Mouse (Mus musculus): ENCODE results near the gene Hsdl1.

Gene Hsdl1

DNA sequence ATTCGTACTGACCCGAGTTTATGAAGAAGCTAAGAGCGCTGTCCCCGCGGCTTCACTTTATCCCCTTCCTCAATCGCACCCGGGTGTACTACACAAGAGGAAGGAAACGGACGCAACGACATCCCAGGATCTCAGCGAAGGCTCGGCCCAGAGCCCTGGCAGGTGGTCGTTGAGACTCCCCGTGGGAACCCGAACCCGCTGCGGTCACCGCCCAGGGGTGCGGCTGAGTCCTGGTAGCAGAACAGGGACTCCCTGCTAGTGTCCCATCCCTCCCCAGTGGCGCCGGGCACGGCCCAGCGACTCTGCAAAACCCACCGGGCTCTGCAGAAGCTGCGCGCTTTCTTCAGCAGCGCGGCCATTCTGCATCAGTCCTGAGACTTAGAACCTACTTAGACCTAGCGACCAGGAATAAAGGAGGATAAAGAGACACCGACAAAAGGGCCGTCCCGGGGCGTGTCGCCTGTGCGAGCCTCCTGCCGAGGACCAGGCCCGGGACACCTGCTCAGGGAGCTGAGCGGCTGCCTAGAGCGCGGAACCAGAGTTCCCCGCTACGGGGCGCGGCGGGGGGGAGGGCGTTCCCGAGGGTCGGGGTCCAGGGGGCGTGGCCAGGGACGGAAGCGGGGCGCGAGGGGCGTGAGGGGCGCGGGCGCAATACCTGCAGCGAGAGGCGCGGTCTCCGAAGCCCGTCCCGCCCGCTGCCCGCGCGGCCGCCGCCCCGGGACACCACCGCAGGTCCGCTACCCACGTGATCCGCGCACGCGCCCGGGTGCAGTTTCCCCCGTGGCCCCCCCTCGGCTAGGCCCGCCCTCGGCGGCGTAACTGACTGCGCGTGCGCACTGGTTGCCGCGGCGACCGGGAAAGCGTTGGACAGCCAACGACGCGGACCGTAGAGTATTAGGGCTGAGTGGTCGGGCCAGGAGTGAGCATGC is at the start of gene Hsdl1, which contains the start of gene Dnaaf1:
Gene Hsdl1 (minus strand): TSS at position 747 of the 929 bp plus-strand sequence.
Gene Dnaaf1 (plus strand): TSS at position 799 of the 929 bp plus-strand sequence.
- peak; percentile 94 for DNase-seq (ENCODE audit: low spot score)

DNA sequence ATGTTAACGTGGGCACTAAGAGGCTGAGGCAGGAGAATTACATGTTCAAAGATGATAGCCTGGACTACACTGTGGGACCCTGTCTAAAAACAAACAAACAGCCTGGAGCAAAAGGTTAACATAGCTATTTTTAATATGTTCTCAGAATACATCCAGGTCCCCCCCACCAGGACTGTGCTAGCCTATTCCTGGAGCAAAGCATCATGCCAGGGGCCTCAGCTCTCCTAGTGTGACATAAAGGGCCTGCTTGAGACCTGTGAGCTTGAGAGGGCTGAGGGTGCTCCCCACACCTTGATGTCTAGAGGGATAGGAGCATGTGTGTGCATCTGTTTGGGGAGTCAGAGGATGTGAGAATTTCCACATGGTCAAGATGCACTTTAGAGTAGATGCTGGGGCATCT is 48.8 kb upstream of the Hsdl1 start:
- DNase-seq (ENCODE audit: low spot score): no peak

DNA sequence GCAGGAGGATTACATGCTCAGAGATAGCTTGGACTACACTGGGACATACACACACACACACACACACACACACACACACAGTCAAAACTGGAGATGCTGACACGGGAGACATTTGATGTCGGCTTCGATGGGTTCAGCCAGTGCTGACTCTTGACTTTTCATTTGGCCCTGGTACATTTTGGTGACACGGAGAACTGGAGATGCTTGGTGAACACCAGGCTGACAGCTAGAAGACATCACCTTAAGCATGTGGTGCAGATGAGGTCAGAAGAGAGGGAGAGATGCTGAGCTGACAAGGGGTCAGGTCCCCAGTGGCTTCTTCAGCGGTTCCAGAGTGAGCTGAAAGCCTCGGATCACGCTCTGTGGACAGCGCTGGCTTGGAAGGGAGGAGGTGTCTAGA is 48.1 kb upstream of the Hsdl1 start:
- DNase-seq (ENCODE audit: low spot score): no peak

DNA sequence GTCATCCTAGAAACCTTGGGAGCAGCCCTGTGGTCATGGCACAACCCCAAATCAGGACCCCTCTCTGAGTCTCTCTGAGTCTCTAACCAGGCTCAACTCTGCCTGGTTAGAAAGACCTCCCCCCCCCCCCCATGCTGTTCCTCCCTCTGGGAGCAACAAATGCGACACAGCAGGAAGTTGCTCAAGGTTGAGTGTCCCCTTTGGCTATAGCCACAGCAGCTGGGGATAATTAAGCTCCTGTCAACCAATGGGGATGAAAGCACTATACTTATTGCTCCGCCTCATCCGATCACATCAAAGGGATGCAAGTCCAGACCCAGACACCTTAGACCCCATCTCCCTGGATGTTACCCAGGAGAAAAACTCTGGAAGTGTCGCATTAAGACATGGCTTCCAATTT is 47.6 kb upstream of the Hsdl1 start:
- no peak for DNase-seq (ENCODE audit: low spot score)

DNA sequence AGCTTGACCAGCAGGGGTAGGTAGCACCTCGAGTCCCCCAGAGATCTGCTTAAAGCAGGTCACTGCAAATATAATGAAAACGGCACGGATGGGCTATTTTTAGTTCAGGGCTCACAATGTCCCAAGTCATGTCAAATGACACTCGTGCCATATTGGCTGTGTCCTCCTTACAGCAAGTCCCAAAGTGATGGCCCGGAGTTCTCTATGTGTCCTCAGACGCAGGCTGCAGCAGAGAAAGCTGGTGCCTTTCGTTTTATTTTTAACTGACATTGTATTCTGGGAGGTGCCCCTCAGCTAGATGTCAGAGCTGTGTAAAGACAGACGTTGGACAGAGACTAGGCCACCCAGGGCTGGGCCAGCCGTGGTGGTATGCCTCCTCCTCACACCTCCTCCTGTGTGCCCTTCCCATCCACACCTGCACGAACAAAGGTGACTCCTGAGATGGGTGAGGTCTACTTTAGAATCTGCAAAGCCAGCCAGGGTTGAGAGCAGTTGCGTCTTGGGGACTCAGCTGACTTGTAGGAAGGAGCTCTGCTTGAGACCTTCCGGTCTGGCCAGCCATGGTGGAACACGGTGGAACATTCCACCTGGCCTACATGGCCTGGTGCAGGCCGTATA is 46.0 kb upstream of the Hsdl1 start:
- DNase-seq (ENCODE audit: low spot score): no peak

DNA sequence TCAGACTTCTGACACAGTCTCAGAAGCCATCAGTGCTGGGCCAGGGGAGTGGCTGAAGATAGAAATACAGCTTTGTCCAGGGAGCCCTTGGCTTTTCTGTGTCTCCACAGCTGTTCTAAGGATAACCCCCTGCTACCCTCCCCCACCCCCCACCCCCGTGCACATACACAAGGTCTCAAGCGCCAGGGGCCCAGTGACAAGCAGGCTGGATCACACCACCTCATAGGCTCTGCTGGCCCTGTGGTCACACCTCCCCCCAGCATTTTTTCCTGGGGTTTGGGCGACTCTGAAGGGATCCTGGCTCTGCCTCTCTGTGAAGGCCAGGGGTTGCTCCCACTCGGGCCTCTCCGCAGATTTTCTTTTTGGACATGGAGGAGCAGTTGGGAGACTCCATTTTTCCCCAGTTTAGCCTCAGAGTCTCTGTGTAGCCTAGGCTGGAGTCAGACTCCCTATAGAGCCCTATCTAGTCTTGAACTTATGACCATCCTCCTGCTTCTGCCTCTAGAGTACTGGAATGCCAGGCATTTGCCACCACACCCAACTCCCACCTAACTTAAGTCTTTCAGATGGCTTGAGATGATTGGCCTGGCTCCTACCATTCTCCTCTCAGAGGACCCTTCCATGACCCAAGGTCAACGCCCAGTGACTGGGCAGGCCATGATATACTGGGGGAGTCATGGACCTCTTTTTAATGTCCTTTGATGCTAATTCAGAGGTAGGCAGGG is 45.3 kb upstream of the Hsdl1 start:
- no peak for DNase-seq (ENCODE audit: low spot score)

DNA sequence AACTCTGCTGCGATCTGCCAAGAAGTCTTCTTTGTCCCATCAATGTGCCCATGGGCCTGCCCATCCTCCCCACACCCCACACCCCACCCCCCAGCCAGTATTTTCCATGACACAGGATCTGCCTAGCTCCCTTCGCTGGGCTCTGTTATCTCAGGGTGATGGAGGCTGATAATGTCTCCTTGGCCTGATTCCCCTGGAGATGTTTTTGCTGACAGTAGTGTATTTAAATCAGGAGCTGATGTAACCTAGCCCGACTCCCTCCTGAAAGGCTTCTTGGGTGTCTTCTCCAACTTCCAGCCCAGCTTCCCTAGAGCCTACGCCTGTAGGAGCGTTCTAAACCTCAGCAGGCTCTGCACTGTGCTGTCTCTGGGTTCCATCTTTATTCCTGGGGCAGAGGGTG is 43.9 kb upstream of the Hsdl1 start:
- no peak for DNase-seq (ENCODE audit: low spot score)

DNA sequence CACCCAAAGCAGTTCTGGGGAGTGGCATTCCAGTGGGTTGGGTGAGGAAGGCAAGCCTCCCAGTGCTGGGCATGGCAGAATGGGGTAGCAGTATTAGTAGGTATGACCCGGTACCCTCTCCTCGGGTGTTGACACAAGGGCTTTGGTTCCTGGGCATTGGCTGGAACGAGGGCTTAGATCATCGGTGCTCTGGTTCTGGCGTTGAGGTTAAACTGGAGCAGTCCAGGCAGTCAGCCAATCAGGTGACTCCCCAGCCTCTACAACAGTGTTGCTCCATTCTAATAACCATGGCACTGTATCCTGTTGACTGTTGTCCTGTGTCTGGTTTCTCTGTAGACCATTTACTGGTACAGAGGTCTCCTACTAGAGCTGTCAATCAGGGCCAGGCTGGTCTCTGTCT is 42.6 kb upstream of the Hsdl1 start:
- DNase-seq (ENCODE audit: low spot score): no peak

DNA sequence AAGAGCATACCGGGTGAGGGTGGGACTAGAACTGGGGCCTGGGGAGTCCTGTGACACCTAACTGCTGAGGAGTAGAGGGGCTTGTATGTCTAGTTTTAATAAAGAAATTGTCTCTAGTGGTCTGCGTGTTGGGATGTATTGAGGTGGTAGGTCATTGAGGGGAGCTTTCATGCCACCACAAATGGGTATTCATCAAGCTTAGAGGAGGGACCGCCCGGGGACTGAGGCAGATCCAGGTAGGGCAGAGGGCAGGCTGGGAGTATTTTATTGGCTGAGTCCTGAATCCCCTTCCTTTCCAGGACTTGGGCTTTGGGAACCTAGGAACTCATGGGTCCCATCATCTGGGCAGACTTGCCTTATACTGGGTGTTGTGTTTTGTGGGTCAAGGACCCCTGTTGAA is 41.8 kb upstream of the Hsdl1 start:
- DNase-seq (ENCODE audit: low spot score): no peak

DNA sequence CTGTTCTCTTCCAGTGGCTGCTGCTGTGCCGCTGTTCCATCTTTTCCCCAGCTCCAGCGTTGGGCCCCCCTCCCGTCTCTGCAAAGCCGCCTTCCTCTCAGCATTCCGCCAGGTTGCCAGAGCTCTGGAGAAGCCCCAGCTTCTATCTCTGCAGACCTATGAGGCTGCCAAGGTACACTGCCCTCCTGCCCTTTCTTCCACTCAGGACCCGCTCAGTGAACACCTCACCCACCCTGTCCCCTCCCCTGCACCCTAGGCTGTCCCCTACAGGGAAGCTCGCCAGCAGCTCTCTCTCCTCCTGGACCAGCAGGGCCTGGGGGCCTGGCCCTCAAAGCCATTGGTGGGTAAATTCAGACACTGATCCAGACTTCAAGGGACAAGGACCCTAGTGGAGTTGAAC is 41.4 kb upstream of the Hsdl1 start:
- DNase-seq (ENCODE audit: low spot score): no peak

DNA sequence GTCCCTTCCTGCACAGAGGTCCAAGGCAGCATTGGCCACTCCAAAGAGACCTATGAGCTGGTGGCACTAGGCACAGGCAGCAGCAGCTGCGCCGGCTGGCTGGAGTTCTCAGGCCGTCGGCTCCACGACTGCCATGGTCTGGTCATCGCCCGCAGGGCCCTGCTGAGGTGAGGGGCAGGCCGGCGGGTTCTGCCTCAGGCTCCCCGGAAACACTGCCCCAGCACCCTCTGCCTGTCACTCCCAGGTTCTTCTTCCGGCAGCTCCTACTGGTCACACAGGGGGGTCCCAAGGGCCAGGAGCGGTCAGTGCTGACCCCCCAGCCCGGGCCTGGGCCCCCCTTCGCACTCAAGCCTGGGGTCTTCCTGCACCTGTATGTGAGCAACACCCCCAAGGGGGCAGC is 40.1 kb upstream of the Hsdl1 start:
- no peak for DNase-seq (ENCODE audit: low spot score)

DNA sequence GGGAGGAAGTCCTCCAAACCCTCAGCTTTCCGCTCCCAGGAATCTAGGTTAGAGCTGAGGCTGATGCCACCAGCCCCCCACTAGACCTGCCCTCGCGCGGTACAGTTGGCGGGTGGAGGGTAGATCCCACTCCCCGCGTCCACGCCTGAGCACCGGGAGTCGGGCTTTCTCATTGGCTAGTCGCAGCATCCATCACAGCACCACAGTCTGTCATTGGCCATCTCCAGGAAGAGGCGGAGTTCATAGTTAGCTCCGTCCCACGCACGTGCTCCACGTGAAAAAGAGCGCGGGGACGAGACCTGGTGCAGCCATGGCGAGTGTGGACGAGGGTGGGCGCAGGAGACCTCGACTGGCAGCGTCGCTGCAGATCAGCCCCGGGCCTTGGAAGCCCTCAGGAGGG is 37.5 kb upstream of the Hsdl1 start, which contains the start of gene Adad2:
Gene Adad2 (plus strand): TSS at position 277 of the 400 bp plus-strand sequence.
- no peak for DNase-seq (ENCODE audit: low spot score)

DNA sequence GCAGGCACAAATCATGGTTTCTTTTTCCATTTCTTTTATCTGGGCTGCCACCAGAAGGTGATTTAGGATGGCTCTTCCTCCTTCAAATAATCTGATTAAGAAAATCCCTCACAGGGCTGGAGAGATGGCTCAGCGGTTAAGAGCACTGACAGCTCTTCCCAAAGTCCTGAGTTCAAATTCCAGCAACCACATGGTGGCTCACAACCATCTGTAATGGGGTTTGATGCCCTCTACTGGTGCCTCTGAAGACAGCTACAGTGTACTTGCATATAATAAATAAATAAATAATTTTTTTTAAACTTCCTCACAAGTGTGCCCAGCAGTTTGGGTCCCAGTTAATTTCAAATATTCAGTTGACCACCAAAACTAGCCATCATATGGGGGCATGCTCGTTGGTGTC is 31.2 kb upstream of the Hsdl1 start:
- no peak for DNase-seq (ENCODE audit: low spot score)

DNA sequence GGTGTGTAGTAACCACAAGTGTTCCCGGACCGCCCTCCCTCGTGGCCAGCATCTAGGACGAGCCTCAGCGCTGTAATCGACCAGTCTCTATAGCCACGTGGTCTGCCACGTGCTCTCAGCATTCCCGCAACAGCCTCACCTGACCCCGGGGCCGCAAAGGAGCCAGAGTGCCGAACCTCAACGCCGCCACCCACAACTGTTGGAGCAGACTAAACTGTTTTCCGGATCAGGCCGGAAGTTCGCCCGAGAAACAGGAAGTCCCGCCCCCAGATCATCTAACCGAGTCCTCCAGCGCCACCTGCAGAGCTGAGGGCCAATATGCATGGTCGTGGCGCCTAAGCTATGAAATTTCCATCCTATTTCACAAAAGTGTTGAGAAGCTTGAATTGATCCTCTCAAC is 30.0 kb upstream of the Hsdl1 start, which contains the start of gene Taf1c:
Gene Taf1c (minus strand): TSS at position 227 of the 400 bp plus-strand sequence.
- peak; percentile 93 for DNase-seq (ENCODE audit: low spot score)

DNA sequence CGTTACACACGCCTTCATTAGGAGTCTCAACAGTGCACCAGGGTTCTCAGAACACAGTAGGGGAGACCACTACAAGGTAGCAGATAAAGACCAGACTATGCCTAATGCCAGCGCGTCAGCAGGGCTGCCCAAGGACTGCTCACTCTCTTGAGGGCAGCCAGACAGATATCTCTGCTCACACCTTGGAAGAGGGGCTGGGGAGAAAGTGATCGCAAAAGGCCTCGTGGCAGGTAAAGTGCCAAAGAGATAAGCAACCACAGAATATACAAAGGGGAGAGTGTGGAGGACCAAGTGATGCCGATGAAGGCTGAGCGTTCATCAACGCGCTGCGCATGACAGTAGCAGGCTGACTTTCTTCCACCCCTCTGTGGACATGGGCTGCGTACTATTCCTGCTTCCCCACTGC is 29.4 kb upstream of the Hsdl1 start:
- DNase-seq (ENCODE audit: low spot score): no peak

DNA sequence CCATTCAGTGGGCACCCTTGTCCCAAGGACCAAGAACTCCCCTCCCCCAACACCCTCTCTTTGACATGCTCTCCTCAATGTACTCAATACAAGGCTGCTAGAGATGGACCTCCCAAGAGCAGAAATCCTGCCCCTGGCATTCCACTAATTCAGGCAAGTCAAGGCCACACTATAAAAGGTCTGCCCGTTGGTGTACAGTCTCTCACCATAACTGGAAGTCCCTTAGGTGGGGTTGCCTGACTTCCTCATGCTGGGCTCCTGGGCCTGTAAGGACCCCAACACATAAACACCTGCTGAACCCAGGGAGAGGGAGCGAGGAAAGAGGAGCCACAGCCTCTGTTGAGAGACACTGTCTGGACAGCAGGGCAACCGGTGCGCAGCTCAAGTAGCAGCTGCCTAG is 28.8 kb upstream of the Hsdl1 start:
- DNase-seq (ENCODE audit: low spot score): no peak

DNA sequence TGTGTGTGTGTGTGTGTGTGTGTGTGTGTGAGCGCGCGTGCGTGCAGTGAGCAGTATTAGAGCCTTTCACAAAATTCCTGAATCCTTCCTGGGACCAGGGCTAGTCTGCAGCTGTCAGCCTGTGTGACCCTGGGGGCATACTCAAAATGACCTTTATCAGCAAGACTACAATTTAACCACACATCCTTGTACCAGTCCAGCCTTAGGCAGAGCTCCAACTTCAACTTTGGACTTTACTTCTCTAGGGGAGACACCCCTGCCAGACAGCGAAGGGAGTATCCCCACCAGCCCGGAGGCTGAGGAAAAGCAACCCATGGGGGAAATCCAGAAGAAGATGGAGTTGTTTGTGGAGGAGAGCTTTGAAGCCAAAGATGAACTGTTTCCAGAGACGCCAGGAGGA is 16.5 kb upstream of the Hsdl1 start:
- DNase-seq (ENCODE audit: low spot score): no peak

DNA sequence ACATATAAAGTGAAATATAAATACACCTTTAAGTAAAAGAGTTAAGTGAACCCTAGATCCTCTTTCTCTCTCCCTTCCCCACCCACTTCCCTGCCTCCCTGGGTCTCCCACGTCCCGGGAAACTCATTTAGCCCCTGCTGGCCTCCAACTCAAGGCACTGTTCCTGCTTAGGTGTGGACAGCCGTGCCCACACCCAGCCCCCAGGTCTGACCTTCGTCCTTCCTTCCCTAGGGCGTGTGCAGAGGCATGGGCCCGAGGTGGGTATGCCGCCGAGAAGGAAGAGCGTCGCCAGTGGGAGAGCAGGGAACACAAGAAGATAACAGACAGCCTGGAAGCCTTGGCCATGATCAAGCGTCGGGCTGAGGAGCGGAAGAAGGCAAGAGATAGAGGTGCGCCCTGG is 15.4 kb upstream of the Hsdl1 start:
- DNase-seq (ENCODE audit: low spot score): no peak

DNA sequence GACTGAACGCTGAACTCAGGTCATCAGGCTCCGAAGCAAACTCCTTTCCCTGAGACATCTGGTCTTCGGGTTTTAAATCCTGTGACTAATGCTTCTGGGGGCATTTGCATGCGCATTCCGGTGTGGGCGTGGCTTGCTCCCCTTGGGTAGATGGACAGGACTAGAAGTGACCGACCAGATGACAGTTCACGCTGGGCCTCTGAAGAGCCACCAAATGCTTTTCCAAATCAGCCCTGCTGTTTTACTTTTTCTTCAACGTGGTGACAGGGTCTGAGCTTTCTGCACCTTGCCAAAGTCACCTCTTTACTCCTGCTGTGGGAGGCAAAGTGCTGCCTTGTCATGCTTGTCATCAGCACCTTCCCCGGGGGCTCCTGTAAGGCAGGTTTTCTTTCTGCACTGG is 13.9 kb upstream of the Hsdl1 start:
- no peak for DNase-seq (ENCODE audit: low spot score)

DNA sequence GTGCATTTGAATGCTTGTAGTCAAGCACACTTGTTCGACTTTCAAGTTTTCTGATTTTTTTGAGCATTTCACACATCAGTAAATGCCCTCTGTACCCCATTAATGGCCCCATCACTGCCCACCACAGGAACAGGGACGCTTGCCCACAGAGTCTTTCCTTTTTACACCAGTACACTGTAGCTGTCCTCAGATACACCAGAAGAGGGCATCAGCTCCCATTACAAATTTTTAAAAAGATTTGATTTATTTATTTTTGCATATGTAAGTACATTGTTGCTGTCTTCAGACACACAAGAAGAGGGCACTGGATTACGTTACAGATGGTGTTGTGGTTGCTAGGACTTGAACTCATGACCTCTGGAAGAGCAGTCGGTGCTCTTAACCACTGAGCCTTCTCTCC is 13.3 kb upstream of the Hsdl1 start:
- no peak for DNase-seq (ENCODE audit: low spot score)

DNA sequence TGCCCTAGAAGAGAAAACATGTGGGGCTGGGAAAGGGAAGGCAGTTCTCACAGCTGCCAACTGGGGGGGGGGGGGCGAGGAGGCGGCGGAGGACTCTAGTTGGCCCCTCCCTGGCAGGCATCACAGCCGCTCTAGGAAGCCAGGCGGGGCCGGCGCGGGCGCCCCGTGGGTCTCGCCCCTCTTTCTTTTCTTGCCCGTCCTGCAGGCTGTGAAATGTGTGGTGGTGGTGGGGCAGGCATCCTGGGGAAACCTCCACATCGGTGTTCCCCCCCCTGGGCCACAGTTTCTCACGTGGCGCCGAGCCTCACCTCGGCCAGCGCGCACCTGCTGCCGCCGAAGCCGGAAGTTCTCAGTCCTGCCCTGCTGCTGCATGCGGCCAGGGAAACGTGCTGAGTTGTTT is 10.9 kb upstream of the Hsdl1 start:
- DNase-seq (ENCODE audit: low spot score): no peak

DNA sequence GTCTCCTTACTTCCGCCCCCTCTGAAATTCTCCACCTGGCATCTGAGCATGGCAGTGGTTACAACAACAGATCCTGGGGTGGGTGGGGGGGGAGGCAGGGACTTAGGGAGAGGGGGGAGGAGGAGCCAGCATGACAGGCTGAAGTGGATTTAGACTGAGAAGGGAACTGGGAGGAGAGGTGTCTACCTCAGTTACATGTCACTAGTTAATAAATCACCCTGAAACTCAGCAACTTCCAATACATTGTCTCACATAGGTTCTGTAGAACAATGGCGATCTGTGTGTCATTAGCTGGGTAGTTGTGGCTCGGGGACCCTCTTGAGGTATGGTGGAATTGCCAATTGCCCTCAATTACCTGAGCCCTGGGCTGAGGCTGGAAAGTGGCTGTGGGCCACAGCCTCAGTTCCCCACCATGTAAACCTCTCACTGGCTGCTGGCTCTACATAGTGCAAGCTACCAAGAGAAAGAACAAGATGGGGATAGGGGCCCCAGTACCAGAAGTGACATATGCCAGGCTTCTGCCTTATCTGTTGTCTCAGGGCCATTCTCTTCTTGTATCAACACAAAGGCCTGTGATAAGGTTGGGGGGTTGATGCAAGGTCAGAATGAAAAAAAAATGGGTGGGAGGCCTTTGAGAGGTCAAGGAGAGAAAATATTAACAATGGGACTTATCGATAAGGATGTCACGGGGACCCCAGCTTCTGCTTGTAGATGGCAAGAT is 5.6 kb upstream of the Hsdl1 start:
- no peak for DNase-seq (ENCODE audit: low spot score)
